Mouse (Mus musculus) cerebellum, adult 11-12 months (tissue): Measurements from ENCODE around the gene Casc4.

Source experiments
- DNase-seq: peaks from one replicate; pipeline ENCODE4 v3.0.0; 2022

Casc4 gene

DNA sequence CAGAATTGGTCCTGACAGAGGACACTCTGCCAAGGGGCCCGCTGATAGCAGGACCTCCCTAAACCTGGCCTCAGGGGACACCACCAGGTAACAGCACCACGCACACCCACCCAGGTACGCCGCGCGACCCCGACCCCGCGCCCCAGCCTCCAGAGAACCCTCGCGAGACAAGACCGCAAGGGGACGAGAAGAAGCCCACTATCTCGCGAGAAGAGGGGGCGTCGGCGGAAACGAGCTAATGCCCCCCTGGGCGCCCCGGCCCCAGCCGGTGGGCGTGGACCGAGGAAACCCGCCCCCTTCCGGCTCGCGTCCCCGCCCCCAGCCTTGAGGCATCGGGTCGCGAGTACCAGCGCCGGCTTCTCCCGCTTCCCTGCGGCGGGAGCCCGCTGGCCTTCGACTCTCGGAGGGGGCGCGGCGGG lies at the start of gene Casc4:
Gene Casc4, plus strand, starts transcription at position 339 of the 419 bp plus-strand sequence.
- DNase-seq, result peak; percentile 88

DNA sequence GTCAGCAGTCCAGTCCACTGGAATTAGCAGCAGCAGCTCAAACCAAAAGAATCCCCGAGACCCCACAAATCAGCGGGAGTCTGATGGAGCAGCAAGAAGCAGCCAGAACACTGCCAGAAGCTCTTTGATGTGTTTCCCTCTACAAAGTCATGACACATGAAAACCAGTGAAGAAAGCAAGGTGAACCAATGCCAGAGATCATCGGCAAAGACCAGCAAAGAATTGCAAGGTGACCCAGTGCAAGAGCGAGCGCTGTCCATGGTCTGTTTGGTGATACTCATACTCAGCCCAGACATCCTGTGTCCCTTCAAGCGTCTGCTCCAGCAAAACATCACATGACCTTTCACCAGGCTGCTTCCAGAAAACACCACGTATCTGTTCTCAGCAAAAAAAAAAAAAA lies 45.0 kb upstream of the Casc4 start:
- DNase-seq, result no peak

DNA sequence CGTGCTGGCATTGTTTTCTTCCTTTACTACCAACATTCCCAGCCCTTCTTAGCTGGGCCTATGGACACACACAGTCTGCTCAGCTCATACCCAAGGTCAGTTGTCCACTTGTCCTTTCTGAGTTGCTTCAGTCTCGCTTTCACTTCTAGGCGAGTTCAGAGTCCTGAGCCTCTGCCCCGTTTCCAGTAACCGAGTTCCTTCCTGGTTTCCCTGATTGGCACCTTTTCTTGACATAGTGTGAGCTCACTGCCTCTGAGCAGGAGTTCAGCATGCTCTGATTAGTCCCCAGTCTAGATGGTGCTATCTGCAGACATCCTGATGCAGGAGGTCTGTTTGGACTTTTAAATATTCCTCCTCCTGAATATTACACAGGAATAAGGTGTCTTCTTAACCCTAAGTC lies 42.1 kb upstream of the Casc4 start:
- no peak for DNase-seq

DNA sequence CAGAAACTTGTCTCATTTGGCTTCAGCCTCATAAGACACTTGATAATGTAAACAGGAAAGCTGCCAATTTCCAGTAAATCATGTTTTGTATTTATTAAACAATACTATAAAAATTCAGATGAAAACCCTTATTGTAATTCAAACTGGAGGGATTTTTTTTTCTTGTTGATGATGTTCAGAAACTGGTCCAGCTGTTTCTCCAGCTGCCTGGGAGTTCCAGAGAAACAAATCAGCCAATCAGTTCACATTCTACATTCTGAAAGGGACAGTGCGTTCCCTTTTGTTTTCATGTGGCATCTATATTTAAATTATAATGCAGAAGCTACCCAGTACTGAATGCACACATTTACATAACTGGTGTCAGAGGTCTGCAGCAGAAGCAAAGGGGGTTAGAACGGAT lies 40.6 kb upstream of the Casc4 start:
- DNase-seq, result no peak

DNA sequence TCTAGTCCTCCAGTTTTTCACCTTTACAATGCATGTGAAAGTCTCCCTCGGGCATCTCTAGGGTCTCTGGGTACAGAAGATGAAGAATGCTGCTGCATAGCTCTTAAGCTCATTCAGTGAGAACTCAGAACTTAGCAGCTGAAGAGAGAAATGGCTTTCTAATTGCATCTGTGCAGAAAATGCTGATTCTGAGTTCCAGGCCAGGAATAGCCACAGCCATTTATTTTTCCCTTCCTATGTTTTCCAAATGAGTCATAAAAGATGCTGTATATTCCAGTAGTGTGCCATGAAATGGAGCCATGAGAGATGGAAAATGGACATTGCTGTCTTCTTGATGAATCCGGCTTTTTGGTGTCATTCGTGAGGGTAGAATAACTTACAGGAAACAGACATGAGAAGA lies 38.4 kb upstream of the Casc4 start:
- no peak for DNase-seq

DNA sequence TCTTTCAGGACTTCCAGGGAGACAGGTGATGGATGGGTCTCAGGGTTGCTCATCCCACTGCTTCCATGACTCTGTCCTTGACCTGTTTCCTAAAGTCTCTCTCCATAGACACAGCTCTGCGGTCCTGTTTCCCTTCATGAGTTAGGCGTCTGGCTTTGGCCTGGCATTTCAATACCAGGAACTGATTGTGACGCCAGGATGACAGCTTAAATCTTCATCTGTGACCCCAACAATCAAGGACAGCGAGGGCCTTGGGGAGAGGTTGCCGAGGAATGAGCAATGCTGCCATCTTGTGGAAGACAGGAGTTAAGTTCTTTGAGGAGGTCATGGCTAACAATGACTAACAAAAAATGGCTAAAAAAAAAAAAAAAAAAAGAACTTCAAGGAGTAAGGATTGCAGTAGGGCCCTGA lies 34.3 kb upstream of the Casc4 start:
- peak; percentile 48 for DNase-seq

DNA sequence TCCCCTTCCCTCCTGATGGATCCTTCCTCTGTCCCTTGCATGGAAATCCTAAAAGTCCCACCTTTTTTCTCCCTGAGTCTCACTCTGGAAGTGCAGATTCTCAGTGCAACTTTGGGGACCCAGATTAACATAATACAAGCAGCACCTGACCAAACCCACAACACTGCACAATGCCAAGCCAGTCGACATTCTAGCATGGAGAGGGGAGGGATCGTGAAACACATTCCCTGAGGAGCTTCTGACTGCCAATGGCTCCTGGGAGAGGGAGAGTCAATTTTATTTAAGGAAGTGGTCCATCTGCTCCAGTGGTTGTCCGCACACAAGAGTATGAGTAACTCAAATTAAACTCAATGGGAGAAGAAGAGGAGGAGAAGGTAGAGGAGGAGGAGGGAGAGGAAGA lies 31.8 kb upstream of the Casc4 start:
- no peak for DNase-seq

DNA sequence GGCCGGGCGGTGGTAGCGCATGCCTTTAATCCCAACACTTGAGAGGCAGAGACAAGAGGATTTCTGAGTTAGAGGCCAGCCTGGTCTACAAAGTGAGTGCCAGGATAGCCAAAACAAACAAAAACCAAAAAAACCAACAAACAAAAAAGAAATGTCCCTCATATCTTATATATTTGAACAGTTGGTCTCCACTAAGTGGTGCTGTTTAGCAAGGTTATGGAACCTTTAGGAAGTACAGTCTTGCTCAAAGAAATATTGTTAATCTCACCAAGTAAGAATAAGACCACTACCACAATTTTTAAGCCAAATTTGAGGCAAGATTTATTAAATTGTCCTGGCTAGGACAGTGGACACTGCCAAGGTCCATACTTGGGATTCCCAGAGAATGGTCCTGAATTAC lies 25.3 kb upstream of the Casc4 start:
- no peak for DNase-seq

DNA sequence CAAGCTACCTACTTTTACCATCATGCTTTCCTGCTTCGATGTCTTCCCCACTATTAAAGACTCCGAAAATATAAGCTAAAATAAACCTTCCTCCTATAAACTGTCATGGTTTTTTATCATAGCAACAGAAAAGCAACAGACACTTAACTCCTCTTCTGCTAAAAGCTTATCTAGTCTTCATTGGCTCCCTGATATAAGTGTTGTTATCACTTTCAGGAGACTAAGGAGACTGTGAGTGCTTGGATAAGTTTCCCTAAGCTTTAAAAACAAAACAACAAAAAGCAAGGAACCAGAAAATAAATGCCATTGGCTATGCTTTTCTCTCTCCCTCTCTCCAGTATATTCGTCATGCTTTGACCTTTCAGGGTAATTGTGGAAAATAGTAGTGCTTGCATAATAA lies 24.5 kb upstream of the Casc4 start:
- no peak for DNase-seq

DNA sequence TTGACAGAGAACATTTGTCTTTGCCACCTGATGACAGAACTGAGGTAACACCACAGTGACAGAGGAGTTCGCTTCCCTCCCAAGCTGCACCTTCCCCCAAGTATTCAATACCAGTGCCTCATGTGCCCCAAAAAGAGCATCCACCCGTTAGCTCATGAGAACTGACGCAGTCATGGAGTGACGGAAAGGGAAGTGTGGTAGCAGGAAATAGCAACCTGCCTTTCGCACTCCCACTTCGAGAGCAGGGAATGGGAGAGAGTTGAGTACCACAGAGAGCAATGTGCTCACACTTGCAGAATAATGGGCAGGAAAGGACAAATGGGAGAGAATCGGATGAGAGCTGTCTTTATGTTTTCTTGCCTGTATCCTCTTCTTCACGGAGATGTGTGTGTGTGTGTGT lies 20.7 kb upstream of the Casc4 start:
- DNase-seq, result no peak

DNA sequence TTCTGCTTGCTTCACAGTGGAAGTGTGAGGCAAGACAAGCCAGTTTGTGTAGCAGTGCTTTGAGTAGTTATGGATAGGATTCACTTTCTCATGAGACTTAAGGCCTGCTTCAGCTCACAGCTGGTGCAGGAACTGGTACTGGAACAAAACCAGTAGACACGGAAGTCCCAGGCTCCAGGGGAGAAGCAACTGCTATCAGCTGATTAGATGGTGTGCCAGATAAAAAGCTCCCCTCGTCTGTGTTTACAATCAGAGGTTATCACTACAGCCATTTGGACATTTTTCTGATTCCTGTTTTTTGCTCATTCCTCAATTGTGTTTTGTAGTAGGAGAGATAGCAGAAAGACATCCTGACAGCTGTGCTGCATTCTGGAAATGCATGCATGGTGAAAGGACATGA lies 14.7 kb upstream of the Casc4 start:
- no peak for DNase-seq

DNA sequence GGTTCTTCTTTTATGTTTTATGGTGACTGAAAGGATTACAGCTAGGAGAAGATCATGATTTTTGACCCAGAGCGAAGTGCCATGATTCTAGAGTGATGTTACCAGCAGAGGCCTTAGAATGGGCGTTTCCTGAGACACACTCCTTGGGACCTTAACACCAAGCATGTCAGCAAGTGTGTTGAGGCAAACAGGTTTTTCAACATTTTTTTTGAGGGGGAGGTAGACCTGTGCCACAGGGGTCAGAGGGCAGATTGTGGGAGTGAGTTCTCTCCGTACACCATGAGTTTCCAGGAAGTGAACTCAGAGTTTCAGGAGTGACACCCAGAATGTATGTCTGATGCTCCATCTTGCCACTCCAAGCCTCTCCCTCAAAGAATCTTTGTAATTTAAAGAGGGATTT lies 12.8 kb upstream of the Casc4 start:
- DNase-seq, result no peak

DNA sequence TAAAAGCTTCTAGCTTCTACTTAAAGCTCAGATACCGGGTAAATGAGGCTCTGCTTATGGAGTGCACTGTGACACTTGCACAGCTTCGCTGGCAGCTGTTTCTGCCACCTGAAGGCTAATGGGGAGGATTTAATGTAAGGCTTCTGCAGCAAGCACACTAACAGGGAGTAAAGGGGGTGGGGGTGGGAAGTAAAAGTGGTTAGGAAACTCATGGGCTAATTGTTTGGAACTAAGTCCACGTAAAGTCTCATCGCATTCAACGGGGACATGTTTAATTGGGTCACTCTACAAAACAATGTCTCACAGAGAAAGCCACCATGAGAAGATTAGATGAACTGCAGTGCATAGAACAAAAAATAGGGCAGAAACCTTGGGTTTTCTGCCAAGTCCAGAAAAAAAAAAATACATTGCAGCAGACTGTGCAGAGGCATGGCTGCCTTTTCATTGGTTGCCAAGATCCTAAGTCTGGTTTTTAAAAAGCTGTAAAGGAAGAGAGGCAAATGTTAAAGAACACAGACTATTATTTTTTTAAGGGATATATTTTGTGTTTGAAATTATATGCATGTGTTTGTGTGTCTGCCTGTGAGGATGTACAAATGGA lies 7.3 kb upstream of the Casc4 start:
- no peak for DNase-seq

DNA sequence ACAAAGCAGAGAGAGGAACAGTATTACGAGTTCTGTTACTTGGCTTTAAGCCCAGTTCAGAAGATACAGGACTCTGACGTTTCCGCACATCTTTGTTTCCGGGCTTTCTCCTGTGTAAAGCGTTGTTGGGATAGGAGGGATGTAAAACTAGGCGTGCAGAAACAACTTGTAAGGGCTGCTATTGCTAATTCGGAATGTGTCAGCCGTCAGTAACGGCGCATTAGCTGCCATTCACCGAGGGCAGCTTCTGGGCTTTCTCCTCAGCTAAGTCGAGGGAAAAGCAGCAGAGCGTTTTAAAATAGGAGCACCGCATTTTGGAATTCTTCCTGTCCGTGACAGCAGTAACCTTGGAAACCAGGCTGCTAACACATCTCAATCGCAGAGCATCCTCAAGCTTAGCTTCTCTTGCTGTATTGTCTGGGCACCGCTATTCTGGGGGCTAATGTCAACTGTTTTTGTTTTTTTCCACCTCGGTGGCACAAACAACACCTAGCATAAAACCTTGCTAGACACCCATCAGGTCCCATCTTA lies 634 bp upstream of the Casc4 start:
- no peak for DNase-seq

DNA sequence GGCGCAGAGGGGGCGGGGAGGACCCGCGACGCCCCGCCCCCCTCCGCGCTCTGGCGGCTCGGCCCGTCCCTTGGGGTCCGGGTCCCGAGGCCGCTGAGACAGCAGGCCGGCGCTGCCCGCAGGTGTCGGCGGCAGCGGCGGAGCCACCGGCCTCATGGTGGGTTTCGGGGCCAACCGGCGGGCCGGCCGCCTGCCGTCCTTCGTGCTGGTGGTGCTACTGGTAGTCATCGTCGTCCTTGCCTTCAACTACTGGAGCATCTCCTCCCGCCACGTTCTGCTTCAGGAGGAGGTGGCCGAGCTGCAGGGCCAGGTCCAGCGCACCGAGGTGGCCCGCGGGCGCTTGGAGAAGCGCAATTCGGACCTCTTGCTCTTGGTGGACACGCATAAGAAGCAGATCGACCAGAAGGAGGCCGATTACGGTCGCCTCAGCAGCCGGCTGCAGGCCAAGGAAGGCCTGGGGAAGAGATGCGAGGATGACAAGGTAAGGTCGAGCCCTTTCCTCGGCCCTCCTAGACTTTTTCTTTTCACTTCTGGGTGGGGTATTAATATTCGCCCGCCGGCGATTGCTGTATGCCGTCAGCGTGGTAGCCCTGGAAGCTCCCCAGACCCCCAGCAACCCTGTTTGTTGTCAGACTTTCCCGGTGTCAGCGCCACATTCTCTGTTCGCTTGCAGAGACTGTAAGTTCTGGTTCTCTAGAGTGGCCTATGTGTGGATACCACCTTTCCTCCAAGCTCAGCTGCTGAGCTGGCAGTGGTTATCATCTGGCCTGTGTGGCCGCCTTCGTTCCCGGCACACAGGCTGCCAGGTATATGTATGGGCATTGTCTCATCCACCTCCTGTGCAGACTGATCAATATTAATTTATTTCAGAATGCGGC lies 520 bp downstream of the Casc4 start:
- peak; percentile 59 for DNase-seq

DNA sequence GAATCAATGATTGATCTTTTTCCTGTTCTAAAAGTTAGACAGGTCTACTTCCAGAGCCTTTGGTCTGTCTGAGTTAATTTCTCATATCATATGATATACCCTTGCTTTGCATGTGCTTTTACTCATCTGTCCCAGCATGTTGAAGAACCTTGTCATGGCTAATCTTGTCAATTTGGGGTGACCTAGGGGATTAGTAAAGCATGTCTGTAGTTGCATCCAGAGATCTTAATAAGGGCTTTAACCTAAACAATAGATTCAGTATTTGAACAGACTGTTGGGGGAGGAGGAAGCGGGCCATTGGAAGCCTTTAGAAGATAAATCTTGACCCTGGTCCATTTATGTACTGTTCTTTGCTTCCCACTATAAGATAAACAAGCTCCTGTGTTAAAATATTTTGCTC lies 12.7 kb downstream of the Casc4 start:
- no peak for DNase-seq

DNA sequence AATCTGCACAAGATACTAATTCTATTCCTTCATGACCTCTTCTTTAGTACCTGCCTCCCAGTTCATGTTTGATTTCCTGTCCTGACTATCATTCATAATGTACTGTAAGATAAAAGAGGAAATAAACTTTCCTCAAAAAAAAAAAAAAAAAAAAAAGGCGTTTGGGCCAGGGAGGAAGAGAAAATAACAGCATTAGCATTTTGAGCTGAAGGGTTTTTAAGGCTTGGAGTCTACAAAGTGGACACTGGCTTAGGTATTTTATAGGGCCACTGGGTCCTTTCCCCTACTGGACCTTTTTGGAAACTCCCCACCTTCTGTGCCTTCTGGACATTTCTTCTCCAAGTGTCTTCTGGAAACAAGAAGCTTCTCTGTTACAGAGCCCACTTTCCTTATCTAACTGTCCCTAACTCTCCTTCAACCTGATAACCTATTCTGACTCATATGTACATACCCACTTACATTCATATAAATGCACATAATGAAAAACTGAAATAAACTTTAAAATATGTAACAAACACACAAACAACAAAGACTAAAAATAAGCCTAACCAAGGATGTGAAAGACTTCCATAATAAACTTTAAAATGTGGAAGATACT lies 18.8 kb downstream of the Casc4 start:
- no peak for DNase-seq

DNA sequence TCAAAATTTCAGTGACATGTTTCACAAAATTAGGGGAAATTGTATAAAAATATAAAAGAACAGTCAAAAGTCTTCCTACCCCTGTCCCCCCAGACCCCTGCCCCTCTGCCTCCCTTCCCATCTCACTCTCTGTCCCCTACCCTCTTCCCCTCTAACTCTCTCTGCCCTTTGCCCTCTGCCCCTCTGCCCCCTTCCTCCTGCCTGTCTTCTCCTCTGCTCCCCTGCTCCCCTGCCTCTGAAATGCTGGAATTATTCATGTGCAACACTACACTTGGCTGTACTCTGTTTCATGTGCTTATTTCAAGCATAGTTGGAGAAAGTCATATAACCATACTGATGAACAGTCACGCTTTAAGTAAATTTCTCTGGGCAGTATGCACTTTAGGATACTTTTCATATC lies 19.6 kb downstream of the Casc4 start:
- DNase-seq, result no peak

DNA sequence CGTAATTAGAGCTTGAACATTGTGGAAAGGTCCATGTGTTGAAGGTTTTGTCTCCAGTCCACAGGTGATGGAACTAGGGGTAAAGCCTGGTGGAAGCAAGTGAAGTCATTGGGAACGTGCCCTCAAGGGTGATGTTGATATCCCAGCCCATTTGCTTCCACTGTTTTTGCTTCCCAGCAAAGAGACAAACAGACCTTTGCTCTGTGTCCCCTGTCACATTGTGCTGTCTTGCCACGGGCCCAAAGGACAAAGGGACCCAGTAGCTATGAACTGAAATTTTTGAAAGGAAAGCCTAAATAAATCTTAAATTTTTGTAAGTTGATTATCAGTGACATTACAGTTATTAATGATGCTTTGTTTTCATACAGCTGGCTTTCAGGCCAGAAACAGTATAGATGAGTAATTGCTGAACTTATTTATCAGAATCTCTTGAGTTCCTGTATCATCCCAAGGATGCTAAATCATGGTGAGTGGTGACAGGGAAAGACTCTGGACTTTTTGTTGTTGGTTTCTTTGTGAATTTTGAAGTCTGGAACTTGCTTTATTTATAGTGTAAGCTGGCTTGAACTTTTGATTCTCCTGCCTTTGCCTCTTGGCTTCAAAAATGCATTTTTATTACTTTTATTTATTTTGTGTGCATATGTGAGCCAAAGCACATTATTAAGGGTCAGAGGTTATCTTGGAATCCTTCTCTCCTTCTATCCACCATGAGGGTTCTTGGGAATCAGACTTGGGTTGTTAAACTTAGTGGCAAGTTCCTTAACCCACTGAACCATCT lies 22.1 kb downstream of the Casc4 start:
- no peak for DNase-seq

DNA sequence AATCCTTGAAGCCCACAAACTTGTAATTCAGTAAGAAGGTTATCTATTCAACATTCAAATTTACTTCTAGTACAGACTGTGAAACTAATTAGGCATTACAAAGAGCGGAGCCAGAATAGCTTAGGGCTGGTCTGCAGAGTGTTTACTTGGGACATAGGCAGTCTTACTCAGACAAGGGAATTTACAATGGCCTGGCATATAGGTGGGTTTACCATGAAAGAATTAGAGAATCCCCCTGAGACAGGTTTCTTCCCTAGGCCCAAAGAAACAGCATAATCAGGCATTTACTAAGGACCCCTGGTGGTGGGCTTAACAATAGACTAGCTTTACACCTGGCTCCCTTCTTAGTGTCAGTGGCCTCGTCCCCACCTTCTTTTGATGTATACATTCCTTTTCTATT lies 28.5 kb downstream of the Casc4 start:
- no peak for DNase-seq

DNA sequence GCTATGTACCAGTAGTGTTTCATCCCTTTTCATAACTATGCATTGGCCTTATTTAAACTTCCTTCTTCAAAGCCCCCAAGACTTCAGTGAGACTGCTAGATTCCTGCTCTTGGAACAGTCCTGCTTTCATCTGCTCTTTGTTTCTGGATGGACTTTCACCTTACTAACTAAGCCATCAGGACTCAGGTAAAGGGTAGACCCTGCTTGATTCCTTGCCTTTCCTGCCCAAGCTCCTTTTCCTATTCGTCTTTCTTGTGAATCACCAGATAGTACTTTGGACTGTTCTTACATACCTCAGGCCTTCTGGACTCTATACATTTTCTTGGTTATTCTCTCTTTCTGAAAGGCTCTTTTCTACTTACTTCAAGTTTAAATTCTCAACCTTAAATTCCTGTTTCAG lies 30.1 kb downstream of the Casc4 start:
- DNase-seq, result no peak

DNA sequence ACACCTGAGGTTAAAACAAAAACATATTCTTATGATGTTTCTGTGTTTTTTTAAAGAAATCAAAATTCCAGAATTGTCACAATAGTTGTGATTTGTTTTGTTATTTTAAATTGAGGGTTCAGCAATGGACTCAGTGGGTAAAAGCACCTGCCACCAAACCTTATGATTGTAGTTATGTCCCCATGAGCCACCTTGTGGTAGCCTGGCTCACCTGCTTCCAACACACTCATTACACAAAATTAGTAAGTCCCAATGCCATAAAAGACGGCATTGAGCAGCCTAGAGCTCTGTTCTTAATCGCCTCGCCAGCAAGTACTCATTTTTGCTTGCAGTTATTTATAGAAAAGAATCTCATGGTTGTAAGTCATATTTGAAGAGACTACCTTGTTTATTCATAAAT lies 43.2 kb downstream of the Casc4 start:
- DNase-seq, result no peak
